Mouse (Mus musculus): ENCODE measurements at regions not wholly inside any gene's neighbourhood (a gene's known extent, or its start where the extent isn't known, plus 50 kb on each side); places are given as distances from the start of the nearest gene placed in this dataset.
A peak's percentile ranks its signal among the peaks of the same experiment; 100 is the strongest.

DNA sequence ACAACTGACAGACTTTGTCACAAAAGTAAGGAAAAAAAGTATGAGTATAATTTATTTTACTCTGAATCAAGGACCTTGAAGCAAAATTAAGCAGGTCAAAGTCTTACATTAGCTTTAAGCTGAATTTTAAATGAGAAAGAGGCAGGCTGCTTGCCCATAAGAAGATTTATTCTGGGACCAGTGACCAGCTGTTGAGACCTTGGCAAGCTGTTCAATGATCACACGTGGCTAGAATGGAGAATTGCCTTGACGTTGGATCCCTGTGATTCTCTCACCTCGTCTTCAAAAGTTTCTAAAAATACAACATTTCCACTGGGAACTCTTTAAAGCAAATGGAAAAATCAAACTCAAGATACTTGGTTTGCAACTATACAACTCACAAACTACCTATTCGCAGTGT is 177.3 kb downstream of the Usp46 start:
- 94% methylated on average over 4 of the region's 4 CpGs for whole genome bisulfite sequencing
- Histone ChIP-seq H3K27me3 (ENCODE audit: poor library complexity, severe bottlenecking) (no peaks in the 10 kb centered on the region), H3K4me3 (no peak overlapping the region), H3K4me1 (peaks cover 9% of the 10 kb centered on the region; the same call in 1 of the 2 replicates), H3K27ac (no peak overlapping the region), H3K36me3 (replicated peaks) (no peaks in the 10 kb centered on the region), H3K9me3 (peaks cover 16% of the 10 kb centered on the region; the same call in 1 of the 2 replicates)
- no peak for DNase-seq (ENCODE audit: extremely low spot score, low spot score)

DNA sequence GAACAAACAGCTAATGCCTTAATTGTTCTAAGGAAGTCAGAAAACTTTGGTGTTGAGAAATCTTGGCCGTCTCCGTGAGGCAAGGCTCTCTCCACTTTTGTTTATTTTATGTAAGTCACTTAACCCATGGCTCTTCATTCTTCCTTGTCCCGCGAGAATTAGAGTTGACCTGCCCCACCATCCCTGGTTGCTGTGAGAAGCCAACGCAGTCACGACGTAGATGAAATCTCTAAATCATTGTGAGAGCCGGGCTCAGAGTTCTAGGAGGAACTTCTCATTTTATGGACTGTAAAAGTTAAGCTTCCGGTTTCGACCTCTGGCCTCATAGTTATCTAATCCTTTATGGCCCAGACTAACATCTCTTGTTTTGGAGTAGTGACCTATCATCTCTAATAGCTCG is 176.6 kb downstream of the Usp46 start:
- 92% methylated on average over 11 of the region's 11 CpGs for WGBS
- Histone ChIP-seq H3K27ac (no peak overlapping the region), H3K4me1 (peaks cover 9% of the 10 kb centered on the region; the same call in 1 of the 2 replicates), H3K4me3 (no peak overlapping the region), H3K27me3 (ENCODE audit: poor library complexity, severe bottlenecking) (no peaks in the 10 kb centered on the region), H3K36me3 (replicated peaks) (no peaks in the 10 kb centered on the region), H3K9me3 (peaks cover 15% of the 10 kb centered on the region; the same call in 1 of the 2 replicates)
- DNase-seq (ENCODE audit: extremely low spot score, low spot score): no peak

DNA sequence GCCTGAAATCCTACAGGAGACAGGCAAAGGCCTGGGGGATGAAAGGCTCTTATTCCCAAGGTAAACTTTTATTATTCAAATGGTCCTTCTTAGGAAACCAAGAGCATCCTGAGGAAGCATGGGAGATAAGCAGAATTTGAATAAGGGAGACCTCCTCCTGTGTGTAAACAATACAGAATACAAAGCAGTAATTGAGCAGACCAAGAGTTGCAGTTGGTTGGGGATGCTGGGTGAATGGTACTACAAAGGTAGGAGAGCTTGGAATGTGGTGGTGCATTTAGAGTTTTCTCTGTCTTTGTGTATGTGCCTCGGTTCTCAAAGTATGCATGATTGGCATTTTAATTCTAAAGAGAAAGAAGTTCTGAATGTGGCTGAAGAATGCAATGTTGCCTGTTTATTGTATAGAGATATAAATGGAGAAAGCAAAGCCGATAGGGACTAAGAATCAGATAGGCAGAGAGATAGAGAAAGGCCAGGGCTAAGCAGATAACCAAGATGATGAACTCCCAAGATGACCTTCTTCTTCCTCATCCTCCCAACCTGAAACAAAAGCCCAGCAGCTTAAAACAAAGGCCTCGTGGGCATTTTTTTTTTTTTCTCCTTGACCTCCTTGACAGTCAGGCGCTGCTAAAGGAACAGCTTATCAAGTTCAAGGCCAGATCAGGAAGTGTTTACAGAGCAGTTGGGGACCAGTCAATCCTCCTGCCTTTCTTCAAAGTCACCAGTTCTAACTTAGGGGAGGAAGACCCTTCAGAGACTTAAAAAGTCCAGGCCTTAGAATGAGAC is 175.6 kb downstream of the Usp46 start:
- Histone ChIP-seq H3K4me1 (peaks cover 9% of the 10 kb centered on the region; the same call in 1 of the 2 replicates), H3K9me3 (peaks cover 13% of the 10 kb centered on the region; the same call in 1 of the 2 replicates), H3K4me3 (no peak overlapping the region), H3K36me3 (replicated peaks) (no peaks in the 10 kb centered on the region), H3K27ac (no peak overlapping the region), H3K27me3 (ENCODE audit: poor library complexity, severe bottlenecking) (no peaks in the 10 kb centered on the region)
- WGBS: 54% methylated on average over 4 of the region's 4 CpGs
- no peak for DNase-seq (ENCODE audit: extremely low spot score, low spot score)

DNA sequence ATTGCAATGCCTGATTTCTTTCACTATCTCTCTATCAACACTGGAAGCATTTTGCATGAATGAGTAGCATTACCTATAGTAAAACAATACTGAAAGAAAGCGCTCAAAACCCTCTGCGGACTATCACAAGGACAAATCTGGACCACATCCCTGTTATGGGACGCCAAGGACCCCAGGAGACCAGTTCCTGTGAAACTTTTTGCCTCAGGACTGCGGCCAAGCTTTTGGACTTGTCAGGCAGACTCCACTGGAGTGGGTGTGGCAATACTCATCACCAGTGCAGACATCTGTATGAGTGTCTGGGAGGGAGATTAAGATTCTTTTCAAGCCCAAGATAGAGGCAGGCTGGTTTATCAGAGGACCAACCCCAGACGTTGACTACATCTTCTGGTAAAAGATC is 173.0 kb downstream of the Usp46 start:
- 90% methylated on average over 5 of the region's 5 CpGs for WGBS
- H3K27ac ChIP-seq: no peak overlapping the region
- peaks cover 9% of the 10 kb centered on the region; the same call in 1 of the 2 replicates for H3K4me1 ChIP-seq
- peaks cover 13% of the 10 kb centered on the region; the same call in 1 of the 2 replicates for H3K9me3 ChIP-seq
- H3K36me3 ChIP-seq (replicated peaks): no peaks in the 10 kb centered on the region
- no peak for DNase-seq (ENCODE audit: extremely low spot score, low spot score)
- no peaks in the 10 kb centered on the region for H3K27me3 ChIP-seq (ENCODE audit: poor library complexity, severe bottlenecking)
- H3K4me3 ChIP-seq: no peak overlapping the region

DNA sequence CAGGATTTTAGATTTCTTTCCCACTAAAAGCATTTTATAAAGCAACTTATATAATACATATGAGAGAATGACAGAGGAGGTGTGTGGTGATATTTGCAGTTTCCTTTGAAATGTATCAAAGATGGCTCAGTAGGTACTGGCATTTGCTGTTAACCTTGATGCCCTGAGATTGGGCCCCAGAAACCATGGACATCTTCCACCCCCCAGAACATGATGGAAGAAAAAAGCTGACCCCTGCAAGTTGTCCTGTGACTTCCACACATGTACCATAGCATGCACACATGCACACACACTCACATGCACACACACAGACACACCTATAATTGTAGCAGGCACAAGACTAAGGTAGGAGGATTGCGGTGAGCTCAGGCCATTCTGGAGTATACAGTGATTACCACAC is 171.4 kb downstream of the Usp46 start:
- Histone ChIP-seq H3K27me3 (ENCODE audit: poor library complexity, severe bottlenecking) (no peaks in the 10 kb centered on the region), H3K4me3 (no peak overlapping the region), H3K27ac (no peak overlapping the region), H3K4me1 (peaks cover 9% of the 10 kb centered on the region; the same call in 1 of the 2 replicates), H3K9me3 (peaks cover 13% of the 10 kb centered on the region; the same call in 1 of the 2 replicates), H3K36me3 (replicated peaks) (no peaks in the 10 kb centered on the region)
- 100% methylated on average over 1 of the region's 1 CpGs for WGBS
- no peak for DNase-seq (ENCODE audit: extremely low spot score, low spot score)

DNA sequence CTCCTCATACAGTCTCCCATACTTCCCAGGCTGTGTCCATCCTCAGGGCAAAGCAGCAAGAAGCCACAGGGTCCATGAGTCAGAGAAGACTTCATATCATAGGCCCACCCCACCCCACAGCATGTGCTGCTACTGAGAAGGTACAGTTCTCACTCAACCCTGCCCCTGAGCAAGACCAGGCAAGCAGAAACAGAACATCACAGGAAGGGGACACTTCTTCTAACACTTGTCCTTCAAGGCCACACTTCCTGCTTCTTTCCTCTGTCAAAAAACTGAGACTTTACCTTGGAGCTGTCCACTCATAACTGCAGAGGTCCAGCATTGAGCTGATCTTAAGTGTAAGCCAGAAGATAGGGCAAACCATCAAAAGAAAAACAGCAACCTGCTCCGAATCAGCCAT is 166.6 kb downstream of the Usp46 start:
- H3K36me3 ChIP-seq (replicated peaks): no peaks in the 10 kb centered on the region
- no peak overlapping the region for H3K4me3 ChIP-seq
- 0 out of 2 replicates have a peak overlapping the region, but pooled peaks have one; percentile 35 for H3K27ac ChIP-seq
- H3K9me3 ChIP-seq: no peaks in the 10 kb centered on the region
- no peak for DNase-seq (ENCODE audit: extremely low spot score, low spot score)
- 91% methylated on average over 1 of the region's 1 CpGs for WGBS
- peaks cover 12% of the 10 kb centered on the region for H3K4me1 ChIP-seq
- H3K27me3 ChIP-seq (ENCODE audit: poor library complexity, severe bottlenecking): no peaks in the 10 kb centered on the region

DNA sequence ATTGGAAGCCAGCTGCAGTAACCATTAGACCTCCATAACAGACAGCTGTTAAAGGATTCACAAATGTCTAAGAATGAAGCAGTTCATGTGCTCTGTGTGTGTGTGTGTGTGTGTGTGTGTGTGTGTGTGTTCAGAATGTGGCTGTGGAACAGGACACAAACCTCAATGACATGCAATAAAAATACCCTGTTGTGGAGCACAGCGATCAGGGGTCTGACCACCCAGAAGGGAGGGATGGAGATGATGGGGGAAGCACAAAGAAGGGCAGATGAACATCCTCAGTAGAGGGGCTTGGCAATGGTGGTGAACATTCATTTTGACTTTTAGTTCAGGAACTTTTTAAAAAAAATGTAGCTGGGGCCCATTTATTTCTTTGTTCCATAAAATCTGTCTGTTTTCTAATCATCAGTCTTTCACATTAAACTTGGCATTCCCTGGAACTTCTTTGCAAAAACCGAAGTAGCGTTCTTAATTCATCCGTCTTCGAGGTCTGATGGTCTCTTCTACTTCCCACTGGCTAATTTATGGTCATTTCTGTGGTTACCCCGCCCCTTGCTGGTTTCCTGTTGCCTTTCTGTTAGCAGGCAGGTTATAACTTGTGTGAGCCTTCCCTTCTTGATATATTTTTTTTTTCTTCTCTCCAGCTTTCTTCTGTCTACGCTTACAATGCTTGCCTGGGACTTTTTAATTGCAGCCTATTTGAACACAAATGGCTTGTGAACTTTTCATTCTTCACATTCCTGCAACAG is 165.6 kb downstream of the Usp46 start:
- Histone ChIP-seq H3K9me3 (no peaks in the 10 kb centered on the region), H3K4me1 (peaks cover 12% of the 10 kb centered on the region), H3K27me3 (ENCODE audit: poor library complexity, severe bottlenecking) (no peaks in the 10 kb centered on the region), H3K4me3 (no peak overlapping the region), H3K27ac (no peak overlapping the region), H3K36me3 (replicated peaks) (no peaks in the 10 kb centered on the region)
- WGBS: 81% methylated on average over 7 of the region's 7 CpGs
- DNase-seq (ENCODE audit: extremely low spot score, low spot score): no peak

DNA sequence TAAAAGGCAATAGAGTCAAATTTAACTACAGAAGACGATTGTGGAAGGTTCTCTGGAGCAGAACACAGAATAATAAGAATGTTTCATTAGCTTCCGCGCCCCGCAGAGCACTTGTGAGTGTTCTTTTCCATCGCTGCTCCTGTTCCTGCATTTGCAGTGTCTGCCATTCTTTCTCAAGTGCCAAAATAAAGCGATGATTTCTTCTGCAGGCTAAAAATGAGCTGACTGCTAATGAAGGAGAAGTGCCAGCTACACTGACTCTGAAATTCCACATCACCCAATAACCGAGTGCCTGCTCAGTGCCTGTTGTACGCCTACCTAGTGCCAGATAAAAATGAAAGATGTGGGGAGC is 165.0 kb downstream of the Usp46 start:
- Histone ChIP-seq H3K9me3 (no peaks in the 10 kb centered on the region), H3K4me3 (no peak overlapping the region), H3K4me1 (peaks cover 12% of the 10 kb centered on the region), H3K36me3 (replicated peaks) (no peaks in the 10 kb centered on the region), H3K27me3 (ENCODE audit: poor library complexity, severe bottlenecking) (no peaks in the 10 kb centered on the region), H3K27ac (no peak overlapping the region)
- no peak for DNase-seq (ENCODE audit: extremely low spot score, low spot score)
- 72% methylated on average over 8 of the region's 8 CpGs for WGBS

DNA sequence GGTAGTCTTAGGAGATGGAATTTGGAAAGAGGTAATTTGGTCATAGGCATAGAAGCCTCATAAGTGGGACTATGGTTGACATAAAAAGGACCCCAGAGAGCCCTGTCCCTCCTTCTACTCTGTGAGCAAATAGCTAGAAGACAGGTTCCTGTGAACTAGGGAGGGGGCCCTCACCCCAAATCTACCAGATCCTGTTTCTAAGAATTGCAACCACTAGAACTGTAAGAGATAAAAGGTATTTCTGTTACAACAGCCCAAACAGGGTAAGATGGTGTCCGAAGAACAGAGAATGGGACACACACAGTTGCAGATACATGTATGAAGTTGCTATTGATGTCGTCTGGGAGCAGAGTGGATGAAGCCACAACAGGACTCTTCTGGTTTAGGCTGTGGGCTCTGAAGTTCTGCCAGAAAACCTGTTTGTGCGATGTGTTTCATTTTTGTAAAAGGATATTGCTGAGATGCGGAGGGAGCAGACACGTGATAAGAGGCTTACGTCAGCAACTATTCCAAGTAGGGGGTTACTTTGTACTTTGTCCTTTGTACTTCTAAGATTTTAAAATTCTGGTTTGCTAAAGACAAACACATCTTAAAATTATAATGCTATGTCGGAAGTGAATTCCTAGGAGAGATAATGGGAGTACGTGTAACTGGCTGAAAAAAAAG is 164.0 kb downstream of the Usp46 start:
- H3K4me3 ChIP-seq: no peak overlapping the region
- no peaks in the 10 kb centered on the region for H3K36me3 ChIP-seq (replicated peaks)
- peaks cover 12% of the 10 kb centered on the region for H3K4me1 ChIP-seq
- no peak for DNase-seq (ENCODE audit: extremely low spot score, low spot score)
- H3K27me3 ChIP-seq (ENCODE audit: poor library complexity, severe bottlenecking): no peaks in the 10 kb centered on the region
- no peak overlapping the region for H3K27ac ChIP-seq
- H3K9me3 ChIP-seq: no peaks in the 10 kb centered on the region
- WGBS: 94% methylated on average over 8 of the region's 8 CpGs

DNA sequence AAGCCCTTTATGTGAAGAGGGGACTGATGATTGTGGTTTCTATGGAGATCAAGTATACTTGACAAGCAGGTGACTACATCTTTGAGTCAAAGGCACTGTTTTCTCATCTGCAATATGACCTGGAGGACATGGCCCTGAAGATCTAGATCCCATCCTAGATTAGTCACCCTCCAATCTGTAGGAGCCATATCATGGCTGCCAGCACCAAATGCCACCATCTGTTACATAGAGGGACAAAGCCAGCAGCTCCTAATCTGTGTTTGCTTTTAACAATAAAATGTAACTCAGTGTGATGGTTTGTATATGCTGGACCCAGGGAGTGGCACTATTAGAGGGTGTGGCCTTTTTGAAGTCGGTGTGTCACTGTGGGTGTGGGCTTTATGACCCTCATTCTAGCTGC is 156.1 kb downstream of the Usp46 start:
- no peaks in the 10 kb centered on the region for H3K27me3 ChIP-seq (ENCODE audit: poor library complexity, severe bottlenecking)
- no peaks in the 10 kb centered on the region for H3K9me3 ChIP-seq
- WGBS: 86% methylated on average over 1 of the region's 1 CpGs
- 0 out of 2 replicates have a peak, but pooled peaks cover 6% of the 10 kb centered on the region for H3K4me1 ChIP-seq
- no peak overlapping the region for H3K27ac ChIP-seq
- H3K4me3 ChIP-seq: no peak overlapping the region
- no peak for DNase-seq (ENCODE audit: extremely low spot score, low spot score)
- H3K36me3 ChIP-seq (replicated peaks): no peaks in the 10 kb centered on the region

DNA sequence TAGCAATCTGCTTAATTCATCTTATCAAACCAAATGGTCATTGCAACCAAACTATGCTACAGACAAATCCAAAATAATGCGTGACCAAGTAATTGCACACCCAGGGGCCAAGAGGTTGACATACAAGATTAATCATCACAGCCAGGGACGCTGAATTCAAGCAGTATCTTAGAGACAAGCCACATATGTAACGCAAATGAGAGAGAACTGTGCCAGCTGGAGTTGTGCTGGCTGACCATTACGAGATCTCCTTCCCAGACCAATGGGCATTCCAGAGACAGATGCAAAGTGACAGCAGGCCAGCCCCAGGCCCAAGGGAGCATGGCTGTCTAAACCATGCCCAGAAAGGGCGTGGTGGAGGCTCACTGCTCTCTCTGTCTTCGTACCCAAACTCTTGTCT is 155.1 kb downstream of the Usp46 start:
- no peak overlapping the region for H3K27ac ChIP-seq
- 74% methylated on average over 6 of the region's 6 CpGs for WGBS
- no peaks in the 10 kb centered on the region for H3K27me3 ChIP-seq (ENCODE audit: poor library complexity, severe bottlenecking)
- DNase-seq (ENCODE audit: extremely low spot score, low spot score): no peak
- no peaks in the 10 kb centered on the region for H3K9me3 ChIP-seq
- peaks cover 9% of the 10 kb centered on the region; the same call in 1 of the 2 replicates for H3K4me1 ChIP-seq
- no peak overlapping the region for H3K4me3 ChIP-seq
- H3K36me3 ChIP-seq (replicated peaks): no peaks in the 10 kb centered on the region

DNA sequence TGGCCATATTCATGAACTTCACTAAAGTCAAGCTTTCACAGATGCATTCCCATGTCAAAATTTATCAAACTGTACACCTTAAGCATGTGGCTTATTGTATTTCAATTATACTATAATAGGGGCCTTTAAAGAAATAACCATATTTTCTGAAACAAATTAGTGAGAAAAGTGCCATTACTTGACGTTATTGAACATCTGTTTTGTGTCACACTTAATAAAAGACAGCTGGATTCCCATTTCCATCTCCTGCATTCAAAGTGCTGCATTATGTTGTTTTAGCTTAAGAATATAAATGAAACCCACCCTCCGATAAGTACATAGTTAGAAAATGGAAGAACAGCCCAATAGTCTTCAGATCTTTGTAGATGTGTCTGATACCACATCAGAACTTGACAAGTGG is 150.2 kb downstream of the Usp46 start:
- Histone ChIP-seq H3K36me3 (replicated peaks) (no peaks in the 10 kb centered on the region), H3K4me3 (no peak overlapping the region), H3K9me3 (no peaks in the 10 kb centered on the region), H3K27me3 (ENCODE audit: poor library complexity, severe bottlenecking) (no peaks in the 10 kb centered on the region), H3K4me1 (peaks cover 7% of the 10 kb centered on the region; the same call in 1 of the 2 replicates), H3K27ac (no peak overlapping the region)
- no peak for DNase-seq (ENCODE audit: extremely low spot score, low spot score)
- WGBS: 64% methylated on average over 2 of the region's 2 CpGs

Measured in forebrain, embryonic 10.5 days (tissue).